Mouse (Mus musculus): ENCODE measurements around the gene Pdcd4. TPM values are rescaled to one million over a fixed set of nuclear protein-coding genes. Genes with fewer than 3 reads are reported as not detected.

Gene Pdcd4
- polyA plus RNA-seq, 1 experiment from 2014 or later: 17.8 TPM

- Histone ChIP-seq H3K27me3 (no peaks in the 10 kb centered on the region), H3K4me3 (replicated peaks) (no peak overlapping the region), H3K9ac (no peak overlapping the region), H3K4me1 (replicated peaks) (peaks cover 93% of the 10 kb centered on the region), H3K9me3 (replicated peaks) (no peaks in the 10 kb centered on the region), H3K4me2 (peak overlapping the region; percentile 18), H3K27ac (replicated peaks) (peak overlapping the region; percentile 84), H3K36me3 (replicated peaks) (no peaks in the 10 kb centered on the region)
- ATAC-seq (ENCODE audit: insufficient read depth): no peak
- WGBS (ENCODE audit: insufficient replicate concordance): 31% methylated on average over 5 of the region's 5 CpGs
Observed at GRCm38 (mm10) chr19:53890781-53891251, 1.2 kb upstream of the Pdcd4 start.

- Histone ChIP-seq H3K27me3 (no peaks in the 10 kb centered on the region), H3K9ac (no peak overlapping the region), H3K9me3 (replicated peaks) (no peaks in the 10 kb centered on the region), H3K27ac (replicated peaks) (peak overlapping the region; percentile 84), H3K36me3 (replicated peaks) (no peaks in the 10 kb centered on the region), H3K4me3 (replicated peaks) (no peak overlapping the region), H3K4me2 (peak overlapping the region; percentile 18; the same call in 1 of the 2 replicates), H3K4me1 (replicated peaks) (peaks cover 95% of the 10 kb centered on the region)
- WGBS (ENCODE audit: insufficient replicate concordance): 46% methylated on average over 2 of the region's 2 CpGs
- peak; percentile 22; the same call in 1 of the 2 replicates for ATAC-seq (ENCODE audit: insufficient read depth)
Observed at GRCm38 (mm10) chr19:53891569-53891968, 462 bp upstream of the Pdcd4 start.

GRCm38 (mm10) chr19:53892838-53893359, 868 bp downstream of the Pdcd4 start:
- Histone ChIP-seq H3K4me1 (replicated peaks) (peaks cover 82% of the 10 kb centered on the region), H3K27me3 (no peaks in the 10 kb centered on the region), H3K9ac (no peak overlapping the region), H3K4me2 (no peak overlapping the region), H3K27ac (replicated peaks) (peak overlapping the region; percentile 84), H3K4me3 (replicated peaks) (no peak overlapping the region), H3K36me3 (replicated peaks) (no peaks in the 10 kb centered on the region), H3K9me3 (replicated peaks) (no peaks in the 10 kb centered on the region)
- 20% methylated on average over 9 of the region's 9 CpGs for WGBS (ENCODE audit: insufficient replicate concordance)
- ATAC-seq (ENCODE audit: insufficient read depth): no peak

GRCm38 (mm10) chr19:53893711-53894171, 1.7 kb downstream of the Pdcd4 start:
- Histone ChIP-seq H3K4me2 (peak overlapping the region; percentile 14; the same call in 1 of the 2 replicates), H3K27me3 (no peaks in the 10 kb centered on the region), H3K27ac (replicated peaks) (peak overlapping the region; percentile 84), H3K4me1 (replicated peaks) (peaks cover 80% of the 10 kb centered on the region), H3K9me3 (replicated peaks) (no peaks in the 10 kb centered on the region), H3K9ac (peak overlapping the region; percentile 22; the same call in 1 of the 2 replicates), H3K4me3 (replicated peaks) (no peak overlapping the region), H3K36me3 (replicated peaks) (no peaks in the 10 kb centered on the region)
- 20% methylated on average over 3 of the region's 3 CpGs for WGBS (ENCODE audit: insufficient replicate concordance)
- ATAC-seq (ENCODE audit: insufficient read depth): no peak

GRCm38 (mm10) chr19:53894538-53895121, 2.6 kb downstream of the Pdcd4 start:
- H3K27me3 ChIP-seq: no peaks in the 10 kb centered on the region
- peak; percentile 45; the same call in 1 of the 2 replicates for ATAC-seq (ENCODE audit: insufficient read depth)
- no peak overlapping the region for H3K4me3 ChIP-seq (replicated peaks)
- H3K36me3 ChIP-seq (replicated peaks): no peaks in the 10 kb centered on the region
- 0 out of 2 replicates have a peak overlapping the region, but pooled peaks have one; percentile 22 for H3K9ac ChIP-seq
- H3K4me1 ChIP-seq (replicated peaks): peaks cover 76% of the 10 kb centered on the region
- peak overlapping the region; percentile 84 for H3K27ac ChIP-seq (replicated peaks)
- H3K4me2 ChIP-seq: no peak overlapping the region
- WGBS (ENCODE audit: insufficient replicate concordance): 39% methylated on average over 12 of the region's 12 CpGs
- H3K9me3 ChIP-seq (replicated peaks): no peaks in the 10 kb centered on the region

GRCm38 (mm10) chr19:53898046-53898445, 6.0 kb downstream of the Pdcd4 start:
- Histone ChIP-seq H3K36me3 (replicated peaks) (no peaks in the 10 kb centered on the region), H3K9ac (no peak overlapping the region), H3K27me3 (no peaks in the 10 kb centered on the region), H3K4me1 (replicated peaks) (peaks cover 67% of the 10 kb centered on the region), H3K27ac (replicated peaks) (no peak overlapping the region), H3K4me3 (replicated peaks) (no peak overlapping the region), H3K9me3 (replicated peaks) (no peaks in the 10 kb centered on the region), H3K4me2 (no peak overlapping the region)
- 79% methylated on average over 5 of the region's 5 CpGs for WGBS (ENCODE audit: insufficient replicate concordance)
- no peak for ATAC-seq (ENCODE audit: insufficient read depth)

- H3K4me2 ChIP-seq: no peak overlapping the region
- H3K36me3 ChIP-seq (replicated peaks): no peaks in the 10 kb centered on the region
- H3K4me3 ChIP-seq (replicated peaks): no peak overlapping the region
- no peak overlapping the region; the same call in 1 of the 2 replicates for H3K27ac ChIP-seq (replicated peaks)
- no peaks in the 10 kb centered on the region for H3K27me3 ChIP-seq
- no peaks in the 10 kb centered on the region for H3K9me3 ChIP-seq (replicated peaks)
- no peak overlapping the region for H3K9ac ChIP-seq
- H3K4me1 ChIP-seq (replicated peaks): peaks cover 62% of the 10 kb centered on the region
- no peak for ATAC-seq (ENCODE audit: insufficient read depth)
- WGBS (ENCODE audit: insufficient replicate concordance): 73% methylated on average over 4 of the region's 4 CpGs
Observed at GRCm38 (mm10) chr19:53898498-53898897, 6.5 kb downstream of the Pdcd4 start.

- Histone ChIP-seq H3K4me2 (no peak overlapping the region), H3K27me3 (no peaks in the 10 kb centered on the region), H3K27ac (replicated peaks) (no peak overlapping the region), H3K9ac (no peak overlapping the region), H3K4me3 (replicated peaks) (no peak overlapping the region), H3K9me3 (replicated peaks) (no peaks in the 10 kb centered on the region), H3K4me1 (replicated peaks) (peaks cover 57% of the 10 kb centered on the region), H3K36me3 (replicated peaks) (no peaks in the 10 kb centered on the region)
- no peak for ATAC-seq (ENCODE audit: insufficient read depth)
- WGBS (ENCODE audit: insufficient replicate concordance): 77% methylated on average over 25 of the region's 25 CpGs
Observed at GRCm38 (mm10) chr19:53898970-53899900, 7.2 kb downstream of the Pdcd4 start.

GRCm38 (mm10) chr19:53899941-53900610, 8.0 kb downstream of the Pdcd4 start:
- H3K27ac ChIP-seq (replicated peaks): 0 out of 2 replicates have a peak overlapping the region, but pooled peaks have one; percentile 16

GRCm38 (mm10) chr19:53901931-53902738, 10.1 kb downstream of the Pdcd4 start:
- Histone ChIP-seq H3K4me3 (replicated peaks) (peak overlapping the region; percentile 94), H3K4me2 (peak overlapping the region; percentile 93), H3K9ac (peak overlapping the region; percentile 89), H3K9me3 (replicated peaks) (no peaks in the 10 kb centered on the region), H3K36me3 (replicated peaks) (no peaks in the 10 kb centered on the region), H3K27me3 (no peaks in the 10 kb centered on the region), H3K27ac (replicated peaks) (peak overlapping the region; percentile 92), H3K4me1 (replicated peaks) (peaks cover 60% of the 10 kb centered on the region)
- ATAC-seq (ENCODE audit: insufficient read depth): peak; percentile 20
- WGBS (ENCODE audit: insufficient replicate concordance): 17% methylated on average over 15 of the region's 15 CpGs

More at GRCm38 (mm10) chr19:53899941-53900610, 8.0 kb downstream of the Pdcd4 start:
- H3K36me3 ChIP-seq (replicated peaks): no peaks in the 10 kb centered on the region
- 67% methylated on average over 14 of the region's 14 CpGs for WGBS (ENCODE audit: insufficient replicate concordance)
- ATAC-seq (ENCODE audit: insufficient read depth): no peak
- no peak overlapping the region for H3K4me3 ChIP-seq (replicated peaks)
- H3K9me3 ChIP-seq (replicated peaks): no peaks in the 10 kb centered on the region
- no peaks in the 10 kb centered on the region for H3K27me3 ChIP-seq
- H3K9ac ChIP-seq: no peak overlapping the region
- peaks cover 57% of the 10 kb centered on the region for H3K4me1 ChIP-seq (replicated peaks)
- no peak overlapping the region for H3K4me2 ChIP-seq

Data from liver, embryonic 15.5 days (tissue).